Mouse (Mus musculus): ENCODE results near the gene Rsph9. TPM values are rescaled to one million over a fixed set of nuclear protein-coding genes. Genes with fewer than 3 reads are reported as not detected.
A peak's percentile ranks its signal among the peaks of the same experiment; 100 is the strongest.

Rsph9 gene
- total and polyA plus RNA-seq, 2 experiments from 2014 or later, result 63.7 to 101 TPM

- Histone ChIP-seq H3K9me3 (ENCODE audit: low read length) (no peaks in the 10 kb centered on the region), H3K4me2 (ENCODE audit: low read depth) (no peak overlapping the region), H3K4me3 (ENCODE audit: low read depth, low read length) (no peak overlapping the region), H3K27me3 (ENCODE audit: insufficient read depth, low read length) (peaks cover 9% of the 10 kb centered on the region; the same call in 1 of the 2 replicates), H3K4me1 (ENCODE audit: insufficient read depth) (no peaks in the 10 kb centered on the region), H3K36me3 (ENCODE audit: insufficient read depth) (no peaks in the 10 kb centered on the region), H3K27ac (ENCODE audit: low read depth, low read length) (no peak overlapping the region), H3K9ac (no peak overlapping the region)
- 60% methylated on average over 12 of the region's 12 CpGs for WGBS
- ATAC-seq (peak; percentile 56), DNase-seq (no peak)
- TF ChIP-seq CTCF (IDR thresholded peaks at IDR 0.05; ENCODE audit: low read depth), result no peak
Observed at GRCm38 (mm10) chr17:46104487-46104886, 39.5 kb downstream of the Rsph9 start.

GRCm38 (mm10) chr17:46102608-46103159, 41.3 kb downstream of the Rsph9 start:
- ATAC-seq, result no peak

GRCm38 (mm10) chr17:46101906-46102305, 42.1 kb downstream of the Rsph9 start:
- H3K9ac ChIP-seq, result no peak overlapping the region
- DNase-seq (no peak), ATAC-seq (no peak)
- no peaks in the 10 kb centered on the region for H3K27me3 ChIP-seq (ENCODE audit: insufficient read depth, low read length)
- H3K4me3 ChIP-seq (ENCODE audit: low read depth, low read length), result no peak overlapping the region
- no peaks in the 10 kb centered on the region for H3K4me1 ChIP-seq (ENCODE audit: insufficient read depth)
- no peak overlapping the region for H3K27ac ChIP-seq (ENCODE audit: low read depth, low read length)
- no peaks in the 10 kb centered on the region for H3K36me3 ChIP-seq (ENCODE audit: insufficient read depth)
- no peaks in the 10 kb centered on the region for H3K9me3 ChIP-seq (ENCODE audit: low read length)
- H3K4me2 ChIP-seq (ENCODE audit: low read depth), result no peak overlapping the region
- no peak for TF ChIP-seq CTCF (IDR thresholded peaks at IDR 0.05; ENCODE audit: low read depth)
- 94% methylated on average over 9 of the region's 9 CpGs for WGBS

More at GRCm38 (mm10) chr17:46102608-46103159, 41.3 kb downstream of the Rsph9 start:
- Histone ChIP-seq H3K4me2 (ENCODE audit: low read depth) (no peak overlapping the region), H3K4me3 (ENCODE audit: low read depth, low read length) (no peak overlapping the region), H3K9me3 (ENCODE audit: low read length) (no peaks in the 10 kb centered on the region), H3K4me1 (ENCODE audit: insufficient read depth) (no peaks in the 10 kb centered on the region), H3K36me3 (ENCODE audit: insufficient read depth) (no peaks in the 10 kb centered on the region), H3K27ac (ENCODE audit: low read depth, low read length) (no peak overlapping the region), H3K9ac (no peak overlapping the region), H3K27me3 (ENCODE audit: insufficient read depth, low read length) (no peaks in the 10 kb centered on the region)
- WGBS, result 32% methylated on average over 8 of the region's 8 CpGs
- DNase-seq, result no peak
- TF ChIP-seq CTCF (IDR thresholded peaks at IDR 0.05; ENCODE audit: low read depth), result peak; percentile 8; the same call in 1 of the 2 replicates

- DNase-seq, result no peak
- Histone ChIP-seq H3K27ac (ENCODE audit: low read depth, low read length) (no peak overlapping the region), H3K4me1 (ENCODE audit: insufficient read depth) (no peaks in the 10 kb centered on the region), H3K27me3 (ENCODE audit: insufficient read depth, low read length) (no peaks in the 10 kb centered on the region), H3K9me3 (ENCODE audit: low read length) (no peaks in the 10 kb centered on the region), H3K9ac (no peak overlapping the region), H3K4me2 (ENCODE audit: low read depth) (no peak overlapping the region), H3K4me3 (ENCODE audit: low read depth, low read length) (no peak overlapping the region), H3K36me3 (ENCODE audit: insufficient read depth) (no peaks in the 10 kb centered on the region)
- 53% methylated on average over 8 of the region's 8 CpGs for WGBS
- no peak for ATAC-seq
- TF ChIP-seq CTCF (IDR thresholded peaks at IDR 0.05; ENCODE audit: low read depth), result no peak
Observed at GRCm38 (mm10) chr17:46098525-46098924, 45.5 kb downstream of the Rsph9 start.

- H3K9ac ChIP-seq, result no peak overlapping the region
- 80% methylated on average over 14 of the region's 14 CpGs for WGBS
- H3K4me2 ChIP-seq (ENCODE audit: low read depth), result no peak overlapping the region
- no peak overlapping the region for H3K27ac ChIP-seq (ENCODE audit: low read depth, low read length)
- DNase-seq, result no peak
- no peaks in the 10 kb centered on the region for H3K4me1 ChIP-seq (ENCODE audit: insufficient read depth)
- ATAC-seq, result no peak
- H3K9me3 ChIP-seq (ENCODE audit: low read length), result no peaks in the 10 kb centered on the region
- no peaks in the 10 kb centered on the region for H3K36me3 ChIP-seq (ENCODE audit: insufficient read depth)
- H3K27me3 ChIP-seq (ENCODE audit: insufficient read depth, low read length), result no peaks in the 10 kb centered on the region
- no peak for TF ChIP-seq CTCF (IDR thresholded peaks at IDR 0.05; ENCODE audit: low read depth)
- H3K4me3 ChIP-seq (ENCODE audit: low read depth, low read length), result no peak overlapping the region
Observed at GRCm38 (mm10) chr17:46091899-46092298, 52.1 kb downstream of the Rsph9 start.

- Histone ChIP-seq H3K9me3 (ENCODE audit: low read length) (no peaks in the 10 kb centered on the region), H3K4me3 (ENCODE audit: low read depth, low read length) (no peak overlapping the region), H3K4me2 (ENCODE audit: low read depth) (no peak overlapping the region), H3K36me3 (ENCODE audit: insufficient read depth) (no peaks in the 10 kb centered on the region), H3K4me1 (ENCODE audit: insufficient read depth) (no peaks in the 10 kb centered on the region), H3K27ac (ENCODE audit: low read depth, low read length) (no peak overlapping the region), H3K27me3 (ENCODE audit: insufficient read depth, low read length) (no peaks in the 10 kb centered on the region), H3K9ac (no peak overlapping the region)
- no peak for TF ChIP-seq CTCF (IDR thresholded peaks at IDR 0.05; ENCODE audit: low read depth)
- 78% methylated on average over 1 of the region's 1 CpGs for WGBS
- DNase-seq (no peak), ATAC-seq (no peak)
Observed at GRCm38 (mm10) chr17:46091351-46091750, 52.7 kb downstream of the Rsph9 start.

GRCm38 (mm10) chr17:46086341-46086870, 57.6 kb downstream of the Rsph9 start:
- DNase-seq (no peak), ATAC-seq (no peak)
- no peak overlapping the region for H3K9ac ChIP-seq
- TF ChIP-seq CTCF (IDR thresholded peaks at IDR 0.05; ENCODE audit: low read depth), result no peak
- no peak overlapping the region for H3K4me2 ChIP-seq (ENCODE audit: low read depth)
- peaks cover 8% of the 10 kb centered on the region; the same call in 1 of the 2 replicates for H3K4me1 ChIP-seq (ENCODE audit: insufficient read depth)
- H3K27ac ChIP-seq (ENCODE audit: low read depth, low read length), result no peak overlapping the region
- H3K4me3 ChIP-seq (ENCODE audit: low read depth, low read length), result no peak overlapping the region
- H3K9me3 ChIP-seq (ENCODE audit: low read length), result no peaks in the 10 kb centered on the region
- H3K36me3 ChIP-seq (ENCODE audit: insufficient read depth), result no peaks in the 10 kb centered on the region
- WGBS, result 58% methylated on average over 17 of the region's 17 CpGs
- H3K27me3 ChIP-seq (ENCODE audit: insufficient read depth, low read length), result no peaks in the 10 kb centered on the region

All from forebrain, postnatal 0 days (tissue).